Mouse (Mus musculus): ENCODE results near the gene Ybx2. TPM values are rescaled to one million over a fixed set of nuclear protein-coding genes. Genes with fewer than 3 reads are reported as not detected.

Gene Ybx2
- polyA plus RNA-seq, 1 experiment: 0.19 TPM

GRCm38 (mm10) chr11:69984431-69984830 is 48.8 kb downstream of the Ybx2 start:
- TF ChIP-seq GATA1 (IDR thresholded peaks at IDR 0.05; ENCODE audit: low read length): no peak

DNA sequence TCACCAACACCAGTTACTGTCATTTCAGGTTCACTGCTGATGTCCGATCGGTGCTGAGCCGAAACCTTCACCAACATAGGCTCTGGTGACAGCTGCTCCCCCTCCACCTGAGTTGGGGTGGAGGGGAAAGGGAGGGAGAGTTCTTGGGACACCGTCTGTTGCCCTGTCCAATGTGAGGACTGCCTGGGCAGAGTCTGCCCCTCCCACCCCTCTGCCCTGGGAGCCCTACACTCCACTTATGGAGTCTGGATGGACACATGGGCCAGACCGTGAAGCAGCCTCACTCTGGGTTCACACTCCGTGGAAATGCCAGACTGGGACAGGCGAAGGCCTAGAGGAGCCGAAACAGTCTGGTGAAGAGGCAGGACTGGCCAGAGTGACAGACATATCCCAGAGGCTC is 54.4 kb downstream of the Ybx2 start:
- TF ChIP-seq GATA1 (IDR thresholded peaks at IDR 0.05; ENCODE audit: low read length): no peak

Other genes with a start within 250 kb of the Ybx2 start
- not detected in 2 replicates for gene Tnfsf12, start 239.9 kb upstream of the Ybx2 start, polyA plus RNA-seq (2012)
- gene Tnfsfm13, start 239.7 kb upstream of the Ybx2 start, polyA plus RNA-seq (2012): not detected in 2 replicates
- gene Polr2a, start 177.2 kb upstream of the Ybx2 start, polyA plus RNA-seq (2012): 65.1 and 65.3 TPM in 2 replicates
- gene Slc35g3, start 173.8 kb upstream of the Ybx2 start, polyA plus RNA-seq (2012): not detected in 2 replicates
- 14.5 and 15.2 TPM in 2 replicates for gene Zbtb4, start 169.9 kb upstream of the Ybx2 start, polyA plus RNA-seq (2012)
- 0.03 and 0.11 TPM in 2 replicates for gene Chrnb1, start 139.9 kb upstream of the Ybx2 start, polyA plus RNA-seq (2012)
- 0.39 and 0.53 TPM in 2 replicates for gene Fgf11, start 133.9 kb upstream of the Ybx2 start, polyA plus RNA-seq (2012)
- not detected in 2 replicates for gene Tmem102, start 130.2 kb upstream of the Ybx2 start, polyA plus RNA-seq (2012)
- not detected in 2 replicates for gene Gm39566, start 120.5 kb upstream of the Ybx2 start, polyA plus RNA-seq (2012)
- gene Spem2, start 117.3 kb upstream of the Ybx2 start, polyA plus RNA-seq (2012): not detected in 2 replicates
- gene Spem1, start 113.6 kb upstream of the Ybx2 start, polyA plus RNA-seq (2012): not detected in 2 replicates
- gene Nlgn2, start 98.0 kb upstream of the Ybx2 start, polyA plus RNA-seq (2012): 0.99 and 1.1 TPM in 2 replicates
- 404 and 460 TPM in 2 replicates for gene Tmem256, start 97.3 kb upstream of the Ybx2 start, polyA plus RNA-seq (2012)
- gene Plscr3, start 89.4 kb upstream of the Ybx2 start, polyA plus RNA-seq (2012): 43.0 and 56.9 TPM in 2 replicates
- gene Tnk1, start 77.1 kb upstream of the Ybx2 start, polyA plus RNA-seq (2012): 0.09 and 0.91 TPM in 2 replicates
- gene Tmem95, start 57.8 kb upstream of the Ybx2 start, polyA plus RNA-seq (2012): not detected in 2 replicates
- 0.27 and 0.39 TPM in 2 replicates for gene Kctd11, start 54.4 kb upstream of the Ybx2 start, polyA plus RNA-seq (2012)
- 107 and 119 TPM in 2 replicates for gene Acap1, start 40.3 kb upstream of the Ybx2 start, polyA plus RNA-seq (2012)
- gene 2810408A11Rik, start 34.8 kb upstream of the Ybx2 start, polyA plus RNA-seq (2012): 1.0 and 1.5 TPM in 2 replicates
- 83.2 and 85.5 TPM in 2 replicates for gene Neurl4, start 34.7 kb upstream of the Ybx2 start, polyA plus RNA-seq (2012)
- gene Gps2, start 21.9 kb upstream of the Ybx2 start, polyA plus RNA-seq (2012): 246 and 266 TPM in 2 replicates
- gene Eif5a, start 13.8 kb upstream of the Ybx2 start, polyA plus RNA-seq (2012): 3,518 and 5,018 TPM in 2 replicates
- gene Slc2a4, start 12.4 kb downstream of the Ybx2 start, polyA plus RNA-seq (2012): 0.03 and 0.35 TPM in 2 replicates
- gene Cldn7, start 29.0 kb downstream of the Ybx2 start, polyA plus RNA-seq (2012): not detected in 2 replicates
- gene Ctdnep1, start 45.4 kb downstream of the Ybx2 start, polyA plus RNA-seq (2012): 224 and 279 TPM in 2 replicates
- gene Elp5, start 46.7 kb downstream of the Ybx2 start, polyA plus RNA-seq (2012): 7.7 and 13.2 TPM in 2 replicates
- gene Gabarap, start 55.3 kb downstream of the Ybx2 start, polyA plus RNA-seq (2012): 164 and 205 TPM in 2 replicates
- gene Phf23, start 60.0 kb downstream of the Ybx2 start, polyA plus RNA-seq (2012): 92.5 and 117 TPM in 2 replicates
- gene Dvl2, start 64.8 kb downstream of the Ybx2 start, polyA plus RNA-seq (2012): 59.6 and 66.9 TPM in 2 replicates
- 19.7 and 28.8 TPM in 2 replicates for gene Acadvl, start 79.6 kb downstream of the Ybx2 start, polyA plus RNA-seq (2012)
- gene Dlg4, start 81.1 kb downstream of the Ybx2 start, polyA plus RNA-seq (2012): 7.4 and 7.6 TPM in 2 replicates
- not detected in 2 replicates for gene Asgr1, start 118.3 kb downstream of the Ybx2 start, polyA plus RNA-seq (2012)
- not detected in 2 replicates for gene Asgr2, start 156.8 kb downstream of the Ybx2 start, polyA plus RNA-seq (2012)
- gene Mgl2, start 194.5 kb downstream of the Ybx2 start, polyA plus RNA-seq (2012): not detected in 2 replicates
- 1.5 and 4.3 TPM in 2 replicates for gene Clec10a, start 220.4 kb downstream of the Ybx2 start, polyA plus RNA-seq (2012)

Data from G1E-ER4 (cell line).